Comparison of ENCODE assay signal across 9 mouse cellular contexts in genomic region chr7:99249582-99249911, GRCm38 (mm10). TPM values are rescaled to one million over a fixed set of nuclear protein-coding genes. Genes with fewer than 3 reads are reported as not detected.
DNase-seq lines count a peak whose midpoint lies in the region; ATAC-seq and TF ChIP-seq lines count a peak whose summit lies in the region.
"Had no signal": no experiment of that assay in that cellular context is flagged by ENCODE, and none has a peak within 500 bp of the region (broad histone marks: within the 10 kb centered on the region; RNA-seq: fewer than 3 reads in every experiment).

No protein-coding gene starts in this region.

- peaks cover 11% of the 10 kb centered on the region for H3K27me3 ChIP-seq in embryonic facial prominence, embryonic 14.5 days (replicated peaks; ENCODE audit: control insufficient read depth, insufficient read depth, low read length)
- H3K27me3 ChIP-seq in hindbrain, embryonic 10.5 days (ENCODE audit: insufficient read depth, poor library complexity, severe bottlenecking): peaks cover 38% of the 10 kb centered on the region
- H3K27me3 ChIP-seq in midbrain, embryonic 12.5 days: peaks cover 25% of the 10 kb centered on the region
- H3K27me3 ChIP-seq in stomach, embryonic 16.5 days (ENCODE audit: control insufficient read depth, insufficient read depth, low read length): peaks cover 8% of the 10 kb centered on the region; the same call in 1 of the 2 replicates

- no peaks in the 10 kb centered on the region for H3K36me3 ChIP-seq in embryonic facial prominence, embryonic 14.5 days (ENCODE audit: control insufficient read depth, insufficient read depth, low read length)
- no peaks in the 10 kb centered on the region for H3K36me3 ChIP-seq in hindbrain, embryonic 10.5 days
- no peaks in the 10 kb centered on the region for H3K36me3 ChIP-seq in midbrain, embryonic 12.5 days
- H3K36me3 ChIP-seq in stomach, embryonic 16.5 days (ENCODE audit: control insufficient read depth, insufficient read depth, low read length): no peaks in the 10 kb centered on the region

- peak overlapping the region; percentile 76 for H3K4me2 ChIP-seq in embryonic facial prominence, embryonic 14.5 days (ENCODE audit: low read depth, low read length)
- peak overlapping the region; percentile 70 for H3K4me2 ChIP-seq in midbrain, embryonic 12.5 days (replicated peaks)
- H3K4me2 ChIP-seq in stomach, embryonic 16.5 days (ENCODE audit: low read depth, low read length): peak overlapping the region; percentile 70

- no peaks in the 10 kb centered on the region; the same call in 1 of the 2 replicates for H3K4me1 ChIP-seq in embryonic facial prominence, embryonic 14.5 days (ENCODE audit: control insufficient read depth, insufficient read depth, low read length)
- peaks cover 19% of the 10 kb centered on the region for H3K4me1 ChIP-seq in hindbrain, embryonic 10.5 days (replicated peaks)
- H3K4me1 ChIP-seq in midbrain, embryonic 12.5 days: peaks cover 6% of the 10 kb centered on the region; the same call in 1 of the 2 replicates
- H3K4me1 ChIP-seq in stomach, embryonic 16.5 days (ENCODE audit: control insufficient read depth, insufficient read depth, low read length): peaks cover 3% of the 10 kb centered on the region; the same call in 1 of the 2 replicates

- DNase-seq in layer of hippocampus, adult 2 months (ENCODE audit: low spot score in 2 of 2): peak; percentile 51 to 62
- DNase-seq in layer of hippocampus, adult 8-10 months (ENCODE audit: low spot score in 2 of 2): no peak
- peak; percentile 28 to 55 for DNase-seq in adrenal gland, postnatal 36 days
- peak; percentile 92 for DNase-seq in embryonic facial prominence, embryonic 14.5 days (ENCODE audit: low spot score)
- DNase-seq in hindbrain, embryonic 10.5 days (ENCODE audit: low spot score): peak; percentile 63
- DNase-seq in layer of hippocampus, postnatal 36 days: peak; percentile 34 to 46

- H3K9me3 ChIP-seq in embryonic facial prominence, embryonic 14.5 days (ENCODE audit: control insufficient read depth, low read length): no peaks in the 10 kb centered on the region
- H3K9me3 ChIP-seq in hindbrain, embryonic 10.5 days: no peaks in the 10 kb centered on the region
- no peaks in the 10 kb centered on the region for H3K9me3 ChIP-seq in midbrain, embryonic 12.5 days
- H3K9me3 ChIP-seq in stomach, embryonic 16.5 days (replicated peaks; ENCODE audit: control insufficient read depth, low read length): no peaks in the 10 kb centered on the region

- peak; percentile 94 for TF ChIP-seq CTCF in layer of hippocampus, adult 2 months (conservative IDR thresholded peaks at IDR 0.05)

- peak; percentile 61 for ATAC-seq in embryonic facial prominence, embryonic 14.5 days (ENCODE audit: low read depth)
- ATAC-seq in midbrain, embryonic 12.5 days (ENCODE audit: low FRiP score, low read depth): peak; percentile 73
- ATAC-seq in stomach, embryonic 16.5 days (ENCODE audit: insufficient read depth, low FRiP score): peak; percentile 41; the same call in 1 of the 2 replicates

- 2% methylated on average over 10 of the region's 10 CpGs for WGBS in embryonic facial prominence, embryonic 14.5 days
- 3% methylated on average over 10 of the region's 10 CpGs for WGBS in hindbrain, embryonic 10.5 days
- WGBS in midbrain, embryonic 12.5 days: 1% methylated on average over 10 of the region's 10 CpGs
- 4% methylated on average over 10 of the region's 10 CpGs for WGBS in stomach, embryonic 16.5 days

- H3K4me3 ChIP-seq in layer of hippocampus, adult 2 months: peak overlapping the region; percentile 48
- H3K4me3 ChIP-seq in embryonic facial prominence, embryonic 14.5 days (ENCODE audit: low read depth, low read length): peak overlapping the region; percentile 41
- H3K4me3 ChIP-seq in hindbrain, embryonic 10.5 days: peak overlapping the region; percentile 59
- peak overlapping the region; percentile 46 for H3K4me3 ChIP-seq in midbrain, embryonic 12.5 days
- H3K4me3 ChIP-seq in stomach, embryonic 16.5 days (replicated peaks; ENCODE audit: low read length): peak overlapping the region; percentile 44
- H3K4me3 ChIP-seq: erythroblast, embryonic 14.5 days had no signal

- H3K27ac ChIP-seq in layer of hippocampus, adult 2 months: no peak overlapping the region
- H3K27ac ChIP-seq in embryonic facial prominence, embryonic 14.5 days (replicated peaks; ENCODE audit: low read depth, low read length): no peak overlapping the region
- H3K27ac ChIP-seq in hindbrain, embryonic 10.5 days: no peak overlapping the region
- H3K27ac ChIP-seq in midbrain, embryonic 12.5 days (replicated peaks): no peak overlapping the region
- H3K27ac ChIP-seq in stomach, embryonic 16.5 days (ENCODE audit: low read length): no peak overlapping the region

- 0 out of 2 replicates have a peak overlapping the region, but pooled peaks have one; percentile 56 for H3K9ac ChIP-seq in embryonic facial prominence, embryonic 14.5 days (ENCODE audit: low read depth, low read length)
- H3K9ac ChIP-seq in midbrain, embryonic 12.5 days (replicated peaks): peak overlapping the region; percentile 51; the same call in 1 of the 2 replicates
- peak overlapping the region; percentile 44; the same call in 1 of the 2 replicates for H3K9ac ChIP-seq in stomach, embryonic 16.5 days (ENCODE audit: low read length)

RNA-seq across cellular contexts. Expression of gene Mogat2, which starts 11.1 kb away (rescaled TPM):
- total RNA-seq in layer of hippocampus, adult 2 months (2021): not detected
- total RNA-seq in layer of hippocampus, adult 8-10 months (2022): not detected
- total RNA-seq in adrenal gland, postnatal 36 days (2021): 1 to 10 TPM in 1 of 2 experiments, under 1 TPM in 1; 0.16 to 1.5 TPM
- polyA plus RNA-seq in embryonic facial prominence, embryonic 14.5 days (2014; fragmentation: Nextera tagmentation; extraction: Ambion mirVana): 2.2 and 2.5 TPM in 2 replicates
- 21.2 and 31.5 TPM in 2 replicates for polyA plus RNA-seq in hindbrain, embryonic 10.5 days (2016; fragmentation: Nextera tagmentation; extraction: Ambion mirVana)
- total RNA-seq in layer of hippocampus, postnatal 36 days (2021): not detected
- polyA plus RNA-seq in midbrain, embryonic 12.5 days (2016; fragmentation: Nextera tagmentation; extraction: Ambion mirVana): 5.5 and 5.6 TPM in 2 replicates
- polyA plus RNA-seq in stomach, embryonic 16.5 days (2015; fragmentation: Nextera tagmentation; extraction: Ambion mirVana): 31.3 and 33.7 TPM in 2 replicates
- polyA plus RNA-seq: erythroblast, embryonic 14.5 days had no signal

RNA-seq across cellular contexts. Expression of gene Map6, which starts 17.7 kb away (rescaled TPM):
- 10 to 100 TPM; 96.6 to 98.6 TPM for total RNA-seq in layer of hippocampus, adult 2 months (2021)
- total RNA-seq in layer of hippocampus, adult 8-10 months (2022): 100 to 1,000 TPM; 101 to 108 (median 106) TPM
- 1 to 10 TPM; 7.6 to 7.9 TPM for total RNA-seq in adrenal gland, postnatal 36 days (2021)
- polyA plus RNA-seq in embryonic facial prominence, embryonic 14.5 days (2014; fragmentation: Nextera tagmentation; extraction: Ambion mirVana): 9.6 and 10.2 TPM in 2 replicates
- polyA plus RNA-seq in hindbrain, embryonic 10.5 days (2016; fragmentation: Nextera tagmentation; extraction: Ambion mirVana): 32.9 and 65.5 TPM in 2 replicates
- total RNA-seq in layer of hippocampus, postnatal 36 days (2021): 100 to 1,000 TPM; 102 to 105 TPM
- 87.5 and 98.6 TPM in 2 replicates for polyA plus RNA-seq in midbrain, embryonic 12.5 days (2016; fragmentation: Nextera tagmentation; extraction: Ambion mirVana)
- polyA plus RNA-seq in stomach, embryonic 16.5 days (2015; fragmentation: Nextera tagmentation; extraction: Ambion mirVana): 5.0 and 5.4 TPM in 2 replicates
- polyA plus RNA-seq: erythroblast, embryonic 14.5 days had no signal

Comparison
In these comparisons a context has a peak if more than half of its experiments do, and no peak if none do; other contexts are left out.
1. DNase-seq: peak in layer of hippocampus, adult 2 months (2 of 2), adrenal gland, postnatal 36 days (2 of 2), embryonic facial prominence, embryonic 14.5 days (single experiment), hindbrain, embryonic 10.5 days (single experiment) and layer of hippocampus, postnatal 36 days (2 of 2); none in layer of hippocampus, adult 8-10 months (0 of 2).
2. RNA of gene Map6, which starts 17.7 kb away (total RNA-seq): 101 to 108 TPM in layer of hippocampus, adult 8-10 months, 102 to 105 TPM in layer of hippocampus, postnatal 36 days and 96.6 to 98.6 TPM in layer of hippocampus, adult 2 months; 7.6 to 7.9 TPM in adrenal gland, postnatal 36 days; every median in the first group is over 10 times any median in the second.
3. Peak in every context shown above with its lines, with median percentiles within 50 percentile points of each other: H3K4me3 ChIP-seq, ATAC-seq, H3K4me2 ChIP-seq and H3K9ac ChIP-seq.